Mouse (Mus musculus): ENCODE data around the gene Phactr1. TPM values are rescaled to one million over a fixed set of nuclear protein-coding genes. Genes with fewer than 3 reads are reported as not detected.

Gene Phactr1
- 0.10 to 0.42 TPM in 2 of 4 replicates, not detected in the others for total RNA-seq (2023; ENCODE audit: inconsistent age)

GRCm38 (mm10) chr13:42680391-42680994 lies at the start of gene Phactr1:
Gene Phactr1, plus strand, starts transcription at chr13:42680623.

DNA sequence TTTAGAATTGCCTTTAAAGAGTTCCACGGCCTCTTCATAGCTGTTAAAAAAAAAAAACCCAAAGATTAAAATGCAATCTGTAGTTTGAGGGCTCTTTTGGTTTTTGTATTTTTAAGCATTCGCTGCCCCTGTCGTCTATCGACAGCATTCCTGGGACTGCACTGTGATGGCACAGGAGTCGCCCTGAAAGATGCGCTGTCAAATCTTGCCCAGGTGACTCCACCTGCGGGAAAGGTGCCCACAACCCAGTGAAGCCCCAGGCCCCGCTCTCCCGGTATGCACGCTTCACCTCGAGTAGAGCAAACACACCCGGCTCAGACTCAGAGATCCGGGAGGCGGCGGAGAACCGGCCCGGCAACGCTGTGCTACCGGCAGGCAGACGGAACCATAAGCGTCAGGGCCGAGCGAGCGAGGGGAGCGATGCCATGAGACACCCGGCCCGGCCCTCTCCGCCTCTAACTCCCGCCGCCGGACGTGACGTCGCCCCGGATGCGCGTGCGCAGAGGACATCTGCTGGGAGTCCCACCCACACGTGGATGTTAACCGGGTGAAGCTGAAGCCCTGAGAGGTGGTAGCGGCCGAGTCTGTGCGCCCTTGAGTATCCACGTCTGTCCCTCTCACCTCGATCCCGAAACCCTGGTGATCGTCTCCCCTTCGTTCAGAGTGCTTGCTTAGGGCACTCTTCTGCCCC lies 490.7 kb downstream of the Phactr1 start, which contains the start of gene Tbc1d7:
Gene Tbc1d7, minus strand, starts transcription at position 482 of the 691 bp plus-strand sequence.

